Mouse (Mus musculus): Measurements from ENCODE around the gene Pacrg. TPM values are rescaled to one million over a fixed set of nuclear protein-coding genes. Genes with fewer than 3 reads are reported as not detected.

Pacrg gene
- total RNA-seq, 2 experiments from 2014 or later: not detected

GRCm38 (mm10) chr17:10564191-10564590, 275.9 kb downstream of the Pacrg start:
- no peak for ATAC-seq (replicated peaks; ENCODE audit: low FRiP score, poor library complexity, severe bottlenecking)

- ATAC-seq (replicated peaks; ENCODE audit: low FRiP score, poor library complexity, severe bottlenecking): no peak
These were observed 277.2 kb downstream of the Pacrg start for GRCm38 (mm10) chr17:10562871-10563270.

GRCm38 (mm10) chr17:10560053-10560452, 280.1 kb downstream of the Pacrg start:
- ATAC-seq (replicated peaks; ENCODE audit: low FRiP score, poor library complexity, severe bottlenecking): no peak

- no peak for ATAC-seq (replicated peaks; ENCODE audit: low FRiP score, poor library complexity, severe bottlenecking)
These were observed 281.4 kb downstream of the Pacrg start for GRCm38 (mm10) chr17:10558671-10559070.

- no peak for ATAC-seq (replicated peaks; ENCODE audit: low FRiP score, poor library complexity, severe bottlenecking)
These were observed 287.6 kb downstream of the Pacrg start for GRCm38 (mm10) chr17:10552295-10553056.

- no peak for ATAC-seq (replicated peaks; ENCODE audit: low FRiP score, poor library complexity, severe bottlenecking)
These were observed 289.2 kb downstream of the Pacrg start for GRCm38 (mm10) chr17:10550781-10551520.

- no peak for ATAC-seq (replicated peaks; ENCODE audit: low FRiP score, poor library complexity, severe bottlenecking)
These were observed 290.3 kb downstream of the Pacrg start for GRCm38 (mm10) chr17:10549825-10550224.

GRCm38 (mm10) chr17:10548969-10549368, 291.1 kb downstream of the Pacrg start:
- no peak for ATAC-seq (replicated peaks; ENCODE audit: low FRiP score, poor library complexity, severe bottlenecking)

GRCm38 (mm10) chr17:10540772-10541171, 299.3 kb downstream of the Pacrg start:
- ATAC-seq (replicated peaks; ENCODE audit: low FRiP score, poor library complexity, severe bottlenecking): no peak

GRCm38 (mm10) chr17:10534206-10534605, 305.9 kb downstream of the Pacrg start:
- ATAC-seq (replicated peaks; ENCODE audit: low FRiP score, poor library complexity, severe bottlenecking): no peak

GRCm38 (mm10) chr17:10533461-10533860, 306.6 kb downstream of the Pacrg start:
- ATAC-seq (replicated peaks; ENCODE audit: low FRiP score, poor library complexity, severe bottlenecking): no peak

- no peak for ATAC-seq (replicated peaks; ENCODE audit: low FRiP score, poor library complexity, severe bottlenecking)
These were observed 309.1 kb downstream of the Pacrg start for GRCm38 (mm10) chr17:10531024-10531423.

GRCm38 (mm10) chr17:10529329-10529955, 310.7 kb downstream of the Pacrg start:
- no peak for ATAC-seq (replicated peaks; ENCODE audit: low FRiP score, poor library complexity, severe bottlenecking)

- no peak for ATAC-seq (replicated peaks; ENCODE audit: low FRiP score, poor library complexity, severe bottlenecking)
These were observed 318.8 kb downstream of the Pacrg start for GRCm38 (mm10) chr17:10521282-10521681.

GRCm38 (mm10) chr17:10519506-10520155, 320.5 kb downstream of the Pacrg start:
- no peak for ATAC-seq (replicated peaks; ENCODE audit: low FRiP score, poor library complexity, severe bottlenecking)

GRCm38 (mm10) chr17:10514812-10515211, 325.3 kb downstream of the Pacrg start:
- no peak for ATAC-seq (replicated peaks; ENCODE audit: low FRiP score, poor library complexity, severe bottlenecking)

- no peak for ATAC-seq (replicated peaks; ENCODE audit: low FRiP score, poor library complexity, severe bottlenecking)
These were observed 329.0 kb downstream of the Pacrg start for GRCm38 (mm10) chr17:10510913-10511759.

- no peak for ATAC-seq (replicated peaks; ENCODE audit: low FRiP score, poor library complexity, severe bottlenecking)
These were observed 329.6 kb downstream of the Pacrg start for GRCm38 (mm10) chr17:10510467-10510866.

- no peak for ATAC-seq (replicated peaks; ENCODE audit: low FRiP score, poor library complexity, severe bottlenecking)
These were observed 332.0 kb downstream of the Pacrg start for GRCm38 (mm10) chr17:10508088-10508487.

All from erythroblast, adult 5-6 weeks (primary cell).